Mouse (Mus musculus): ENCODE measurements around the gene Shroom4.

Shroom4 gene

GRCm38 (mm10) chrX:6496374-6496773, 96.7 kb downstream of the Shroom4 start:
- WGBS, result 47% methylated on average over 2 of the region's 2 CpGs

- 88% methylated on average over 1 of the region's 1 CpGs for WGBS
These were observed 102.2 kb downstream of the Shroom4 start for GRCm38 (mm10) chrX:6501850-6502249.

- WGBS, result 62% methylated on average over 3 of the region's 3 CpGs
These were observed 117.6 kb downstream of the Shroom4 start for GRCm38 (mm10) chrX:6517217-6517616.

- 69% methylated on average over 2 of the region's 2 CpGs for WGBS
These were observed 118.8 kb downstream of the Shroom4 start for GRCm38 (mm10) chrX:6518421-6518820.

GRCm38 (mm10) chrX:6522935-6523334, 123.3 kb downstream of the Shroom4 start:
- 70% methylated on average over 2 of the region's 2 CpGs for WGBS

- 75% methylated on average over 2 of the region's 2 CpGs for WGBS
These were observed 137.0 kb downstream of the Shroom4 start for GRCm38 (mm10) chrX:6536636-6537035.

GRCm38 (mm10) chrX:6537689-6538088, 138.0 kb downstream of the Shroom4 start:
- WGBS, result 37% methylated on average over 2 of the region's 2 CpGs

GRCm38 (mm10) chrX:6565066-6565465, 165.4 kb downstream of the Shroom4 start:
- 89% methylated on average over 1 of the region's 1 CpGs for WGBS

GRCm38 (mm10) chrX:6574511-6574910, 174.9 kb downstream of the Shroom4 start:
- 20% methylated on average over 1 of the region's 1 CpGs for WGBS

- WGBS, result 63% methylated on average over 7 of the region's 7 CpGs
These were observed 177.3 kb downstream of the Shroom4 start for GRCm38 (mm10) chrX:6577001-6577400.

- WGBS, result 81% methylated on average over 6 of the region's 6 CpGs
These were observed 181.0 kb downstream of the Shroom4 start for GRCm38 (mm10) chrX:6580671-6581070.

- 41% methylated on average over 1 of the region's 1 CpGs for WGBS
These were observed 181.5 kb downstream of the Shroom4 start for GRCm38 (mm10) chrX:6581181-6581580.

- 80% methylated on average over 2 of the region's 2 CpGs for WGBS
These were observed 183.0 kb downstream of the Shroom4 start for GRCm38 (mm10) chrX:6582646-6583045.

GRCm38 (mm10) chrX:6594183-6594582, 194.5 kb downstream of the Shroom4 start:
- WGBS, result 94% methylated on average over 3 of the region's 3 CpGs

- WGBS, result 6% methylated on average over 2 of the region's 2 CpGs
These were observed 254.4 kb downstream of the Shroom4 start for GRCm38 (mm10) chrX:6654024-6654423.

GRCm38 (mm10) chrX:6658820-6659324, 259.2 kb downstream of the Shroom4 start:
- 92% methylated on average over 1 of the region's 1 CpGs for WGBS
